Mouse (Mus musculus) T-cell, adult 2 months (primary cell): ENCODE results near the gene Pi4ka.

Experiments used
- DNase-seq: peaks from one replicate; pipeline ENCODE4 v3.0.0; 2022; ENCODE audit warnings: low spot score

The Pi4ka gene

GRCm38 (mm10) chr16:17405736-17406443 lies at the start of gene Pi4ka, which contains the start of gene Snap29:
Gene Pi4ka, minus strand, starts transcription at chr16:17406314.
Gene Snap29, plus strand, starts transcription at chr16:17405986.
- DNase-seq: peak; percentile 100

DNA sequence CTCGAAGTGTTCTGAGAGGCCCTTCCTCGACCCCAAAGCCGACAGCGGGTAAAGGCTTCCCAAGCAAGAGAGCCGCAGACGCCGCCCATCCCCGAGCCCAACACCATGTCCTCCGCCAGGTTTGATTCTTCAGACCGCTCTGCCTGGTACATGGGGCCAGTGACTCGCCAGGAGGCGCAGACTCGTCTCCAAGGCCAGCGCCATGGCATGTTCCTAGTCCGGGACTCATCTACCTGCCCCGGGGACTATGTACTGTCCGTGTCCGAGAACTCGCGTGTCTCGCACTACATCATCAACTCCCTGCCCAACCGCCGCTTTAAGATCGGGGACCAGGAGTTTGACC lies 46.2 kb upstream of the Pi4ka start:
- DNase-seq: peak; percentile 48

DNA sequence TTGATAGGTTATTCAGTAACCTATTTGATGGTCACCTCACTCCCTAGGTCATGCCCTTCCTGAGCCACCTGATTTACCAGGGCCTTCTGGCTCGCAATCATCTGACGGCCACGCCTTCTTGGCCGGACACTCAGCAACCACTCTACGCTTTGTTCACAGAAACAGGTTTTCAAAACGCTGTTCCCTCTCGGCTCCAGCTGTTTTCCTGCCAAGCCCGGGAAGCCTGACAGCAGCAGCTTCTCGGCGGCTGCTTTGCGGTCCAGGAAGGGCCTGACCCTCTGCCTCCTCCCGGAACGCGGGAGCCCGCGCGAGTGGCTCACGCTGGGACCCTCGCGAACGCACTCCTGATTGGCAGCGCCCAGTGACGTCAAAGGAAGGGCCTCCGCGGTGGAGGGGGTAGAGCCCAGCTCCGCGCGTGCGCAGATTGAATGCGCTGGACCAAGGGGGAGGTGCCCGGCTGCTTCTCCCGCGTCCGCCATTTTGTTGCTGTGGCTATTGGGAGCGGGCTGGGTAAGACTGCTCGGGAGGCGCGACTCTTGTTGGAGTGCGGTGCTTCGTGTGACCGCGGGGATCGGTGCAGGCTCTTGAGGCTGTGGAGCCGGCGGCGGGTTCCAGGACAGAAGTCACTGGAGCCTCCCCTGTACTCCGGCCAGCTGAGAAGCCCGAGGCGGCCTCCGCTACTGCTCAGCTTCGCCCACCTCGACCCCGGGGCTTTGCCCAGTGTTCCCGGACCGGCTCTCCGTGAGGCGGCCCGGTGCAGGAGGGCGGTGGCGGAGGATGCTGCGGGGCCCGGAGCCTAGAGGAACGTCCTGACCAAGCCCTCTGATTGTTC lies 45.6 kb upstream of the Pi4ka start, which contains the start of gene Crkl:
TSS of gene Crkl (plus strand) at position 447 of the 832 bp plus-strand sequence.
- DNase-seq: peak; percentile 97

GRCm38 (mm10) chr16:17432576-17432975 lies 26.5 kb upstream of the Pi4ka start:
- DNase-seq: no peak

DNA sequence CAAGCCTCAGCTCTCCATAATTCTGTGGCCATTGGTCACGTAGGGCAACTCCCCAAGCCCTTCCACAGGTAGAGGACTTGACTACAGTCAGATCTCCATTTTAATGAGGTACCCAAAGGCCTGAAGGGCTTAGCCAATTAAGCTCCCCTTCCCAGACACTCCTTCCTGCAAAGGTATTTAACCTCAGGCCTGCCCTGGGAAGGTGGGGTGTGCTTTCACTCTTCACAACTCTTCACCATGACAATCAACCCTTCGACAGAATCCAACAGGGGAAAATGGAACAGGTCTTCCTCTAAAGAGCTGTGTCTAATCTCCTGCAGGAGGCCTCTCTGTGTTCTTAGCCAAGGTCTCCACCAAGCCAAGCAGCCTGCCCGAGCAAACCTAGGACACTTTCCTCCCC lies 16.9 kb upstream of the Pi4ka start:
- no peak for DNase-seq

DNA sequence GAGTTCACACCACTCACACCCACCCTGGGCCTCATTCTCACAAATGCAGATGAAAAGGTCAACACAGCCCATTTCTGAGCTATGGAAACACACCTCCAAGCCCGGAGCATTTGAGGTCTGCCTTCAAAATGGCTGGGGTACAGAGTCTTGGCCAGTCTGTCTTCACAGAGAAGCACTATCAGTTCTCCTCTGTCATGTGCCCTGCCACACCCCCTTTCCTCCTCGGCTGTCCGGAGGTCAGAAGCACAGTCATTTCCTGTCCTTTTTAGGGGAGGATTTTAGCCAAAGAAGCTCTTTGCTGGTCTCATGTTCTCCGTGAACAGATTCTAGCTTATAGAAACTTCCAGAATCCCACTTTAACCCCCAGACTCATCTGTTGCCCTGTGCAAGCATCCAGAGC lies 4.1 kb upstream of the Pi4ka start:
- DNase-seq: no peak

DNA sequence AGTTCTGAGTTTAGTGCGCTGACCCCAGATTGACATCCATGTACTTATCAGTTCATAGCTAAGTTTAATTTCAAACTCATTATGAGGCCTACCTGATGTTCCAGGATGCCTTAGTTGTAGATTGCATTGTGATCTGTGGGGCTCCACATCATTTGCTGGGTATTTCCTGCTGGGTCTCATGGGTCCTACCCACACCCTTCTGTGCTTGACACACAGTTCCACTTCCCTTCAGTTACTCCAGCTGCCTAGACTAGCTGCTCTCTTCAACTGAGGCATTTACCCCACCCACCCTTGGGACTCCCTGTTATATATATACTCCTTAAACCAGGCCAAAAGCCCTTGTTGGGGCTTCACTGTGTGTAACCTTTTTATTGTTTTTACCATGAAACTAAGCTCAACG lies 2.9 kb upstream of the Pi4ka start:
- no peak for DNase-seq

- no peak for DNase-seq
These were observed 558 bp upstream of the Pi4ka start for GRCm38 (mm10) chr16:17406512-17407231.

DNA sequence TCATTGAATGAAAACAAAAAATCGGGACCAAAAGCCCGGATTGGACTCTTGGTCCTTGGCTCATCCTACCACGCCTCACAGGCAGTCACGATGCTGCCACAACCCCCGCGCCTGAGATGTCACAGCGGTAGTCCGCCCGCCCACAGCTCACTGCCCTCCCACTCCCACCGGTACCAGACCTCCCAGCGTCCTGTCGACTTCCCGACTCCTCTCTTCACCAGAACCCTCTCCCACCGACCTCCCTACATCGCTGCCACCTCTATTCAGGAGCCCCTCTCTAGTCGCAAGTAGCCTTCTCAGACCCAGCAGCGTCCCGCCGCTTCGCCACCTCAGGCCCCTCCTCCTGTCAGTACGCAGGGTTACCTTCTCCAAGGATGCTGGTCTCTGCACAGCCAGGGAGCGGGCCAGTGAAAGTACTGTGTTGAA lies 830 bp downstream of the Pi4ka start:
- DNase-seq: no peak

DNA sequence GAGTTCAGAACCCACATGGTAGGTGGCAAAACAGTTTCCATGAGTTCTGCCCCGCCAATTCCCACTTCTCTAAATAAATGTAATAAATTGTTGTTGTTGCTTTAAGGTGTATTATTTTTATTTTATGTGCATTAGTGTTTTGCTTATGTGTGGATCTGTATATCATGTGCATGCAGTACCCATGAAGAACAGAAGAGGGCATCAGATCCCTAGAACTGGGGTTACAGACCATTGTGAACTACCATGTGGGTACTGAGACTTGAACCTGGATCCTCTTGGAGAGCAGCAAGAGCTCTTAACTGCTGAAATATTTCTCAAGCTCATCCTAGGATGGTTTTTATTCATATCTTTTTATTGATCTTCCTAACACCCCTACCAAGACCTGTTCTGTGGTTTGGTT lies 3.3 kb downstream of the Pi4ka start:
- DNase-seq: peak; percentile 55

DNA sequence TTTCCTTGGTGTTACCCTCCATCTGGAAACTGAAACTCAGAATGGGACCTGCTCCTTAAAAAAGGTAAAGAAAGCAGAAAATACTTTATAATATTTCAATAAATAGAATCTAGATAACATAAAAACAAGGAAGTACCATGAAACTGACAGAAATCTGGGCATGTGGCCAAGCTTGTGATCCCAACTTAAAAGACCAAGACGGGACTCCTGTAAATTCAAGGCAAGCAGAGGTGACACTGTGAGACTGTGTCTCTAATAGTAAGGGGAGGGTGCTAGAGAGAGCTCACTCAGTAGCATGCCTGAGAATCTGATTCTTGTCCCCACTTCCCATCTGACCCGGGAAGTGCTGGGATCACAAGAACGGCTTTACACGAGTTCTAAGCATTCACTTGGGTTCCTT lies 13.3 kb downstream of the Pi4ka start:
- DNase-seq: no peak

- DNase-seq: no peak
These were observed 22.4 kb downstream of the Pi4ka start for GRCm38 (mm10) chr16:17383594-17384326.

DNA sequence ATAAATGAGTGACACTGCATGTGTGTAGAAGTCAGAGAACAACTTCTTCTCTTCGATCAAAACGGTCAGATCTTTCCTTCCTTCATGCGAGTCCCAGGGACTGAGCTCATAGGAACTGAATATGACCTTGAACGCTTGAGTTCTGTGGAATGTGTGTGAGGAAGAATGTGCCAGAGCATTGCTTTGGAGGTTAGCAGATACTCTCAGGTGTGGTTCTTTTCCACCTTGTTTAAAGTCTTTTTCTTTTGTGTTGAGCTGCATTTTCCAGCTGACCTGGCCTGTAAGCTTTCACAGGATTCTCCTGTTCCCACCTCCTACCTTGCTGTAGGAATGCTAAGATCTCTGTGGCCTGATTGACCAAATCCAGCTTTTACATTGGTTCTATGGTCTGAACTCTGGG lies 23.8 kb downstream of the Pi4ka start:
- no peak for DNase-seq

- no peak for DNase-seq
These were observed 47.3 kb downstream of the Pi4ka start for GRCm38 (mm10) chr16:17358787-17359186.

- no peak for DNase-seq
These were observed 50.1 kb downstream of the Pi4ka start for GRCm38 (mm10) chr16:17356031-17356430.

DNA sequence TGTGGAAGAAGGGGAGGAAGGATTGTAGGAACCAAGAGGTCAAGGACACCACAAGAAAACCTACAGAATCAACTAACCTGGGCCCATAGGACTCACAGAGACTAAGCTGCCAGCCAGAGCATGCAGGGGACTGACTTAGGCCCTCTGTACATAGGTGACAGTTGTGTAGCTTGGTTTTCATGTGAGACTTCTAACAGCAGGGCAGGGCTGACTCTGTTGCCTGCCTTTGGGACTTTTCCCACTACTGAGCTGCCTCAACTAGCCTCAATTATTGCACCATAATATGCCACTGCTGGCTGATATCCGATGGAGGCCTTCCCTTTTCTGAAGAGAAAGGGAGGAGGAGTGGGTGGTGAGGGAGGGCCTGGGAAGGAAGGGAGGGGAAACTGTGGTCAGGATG lies 59.3 kb downstream of the Pi4ka start:
- no peak for DNase-seq

GRCm38 (mm10) chr16:17345813-17346155 lies 60.3 kb downstream of the Pi4ka start:
- no peak for DNase-seq

GRCm38 (mm10) chr16:17345141-17345812 lies 60.8 kb downstream of the Pi4ka start:
- DNase-seq: no peak

DNA sequence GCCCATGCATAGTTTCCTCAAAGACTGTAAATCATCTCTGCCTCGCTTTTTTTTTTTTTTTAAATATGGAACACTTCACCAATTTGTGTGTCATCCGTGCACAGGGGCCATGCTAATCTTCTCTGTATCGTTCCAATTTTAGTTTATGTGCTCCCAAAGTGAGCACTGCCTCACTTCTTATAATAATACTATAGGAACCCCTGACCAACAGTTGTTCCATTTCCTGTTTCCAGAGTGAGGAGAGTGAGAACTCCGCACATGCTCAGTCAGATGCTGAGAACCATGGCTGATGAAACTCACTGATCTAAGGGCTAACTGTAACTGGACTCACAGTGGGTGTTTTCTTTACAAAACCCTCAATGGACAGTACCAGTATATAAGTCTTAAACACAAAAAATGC lies 64.3 kb downstream of the Pi4ka start:
- DNase-seq: no peak

GRCm38 (mm10) chr16:17340705-17341104 lies 65.4 kb downstream of the Pi4ka start:
- no peak for DNase-seq

GRCm38 (mm10) chr16:17339701-17340100 lies 66.4 kb downstream of the Pi4ka start:
- no peak for DNase-seq

DNA sequence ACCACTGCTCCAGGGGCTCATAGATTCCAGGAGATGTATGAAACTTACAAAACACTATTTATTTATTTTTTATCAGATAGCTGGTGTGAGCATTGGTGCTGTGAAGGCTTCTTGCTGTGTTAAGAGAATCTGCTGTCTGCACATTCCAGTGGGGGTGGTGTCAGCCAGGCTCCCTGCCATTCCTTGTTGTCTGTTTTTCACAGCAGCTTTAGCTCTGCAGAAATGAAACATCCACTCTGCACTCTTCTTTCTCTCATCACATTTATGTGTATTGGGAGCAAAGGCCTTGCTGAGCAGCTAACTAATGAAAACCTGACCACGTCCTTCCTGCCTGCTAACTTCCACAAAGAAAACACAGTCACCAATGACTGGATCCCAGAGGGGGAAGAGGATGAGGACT lies 70.0 kb downstream of the Pi4ka start:
- no peak for DNase-seq
